Mouse (Mus musculus) MEL (cell line): ENCODE results near the gene Smc1b.

Experiments used
- CTCF ChIP-seq, 3 experiments: IDR thresholded peaks in 2 of 3; conservative IDR thresholded peaks in 1 of 3; 2 replicates each; pipeline ENCODE4 v1.5.1; 2011 to 2012; ENCODE audit warnings: low read length in 3 of 3, low read depth in 2 of 3, mild to moderate bottlenecking in 2 of 3, improper control_type of control experiment in 1 of 3, inconsistent platforms in 1 of 3, mixed read lengths in 1 of 3, moderate library complexity in 1 of 3; ENCODE audit not compliant: control insufficient read depth in 1 of 3, insufficient read depth in 1 of 3, poor library complexity in 1 of 3, severe bottlenecking in 1 of 3
- EP300 ChIP-seq, 2 experiments: IDR thresholded peaks; 2 replicates each; pipeline ENCODE4 v1.6.1; 2011; ENCODE audit warnings: improper control_type of control experiment in 2 of 2, low read length in 2 of 2, low read depth in 1 of 2, mild to moderate bottlenecking in 1 of 2
- GABPA ChIP-seq: IDR thresholded peaks from 2 replicates; pipeline ENCODE4 v1.6.1; 2012; ENCODE audit warnings: low read depth, mild to moderate bottlenecking, inconsistent platforms, low read length, improper control_type of control experiment, moderate library complexity
- GATA1 ChIP-seq: IDR thresholded peaks from 2 replicates; pipeline ENCODE4 v1.6.1; 2011; ENCODE audit warnings: low read depth, low read length, improper control_type of control experiment
- NELFE ChIP-seq: IDR thresholded peaks from 2 replicates; pipeline ENCODE4 v1.6.1; 2011; ENCODE audit warnings: low read depth, low read length, improper control_type of control experiment
- POLR2A ChIP-seq, 2 experiments: IDR thresholded peaks; 2 replicates each; pipeline ENCODE4 v1.6.1; 2011 to 2012; ENCODE audit warnings: low read length in 2 of 2, mild to moderate bottlenecking in 2 of 2, control low read depth in 1 of 2, improper control_type of control experiment in 1 of 2, low read depth in 1 of 2, moderate library complexity in 1 of 2; ENCODE audit not compliant: control insufficient read depth in 1 of 2, insufficient read depth in 1 of 2, poor library complexity in 1 of 2
- POLR2AphosphoS2 ChIP-seq: IDR thresholded peaks from 2 replicates; pipeline ENCODE4 v1.6.1; 2011; ENCODE audit warnings: low read length, improper control_type of control experiment
- RAD21 ChIP-seq: IDR thresholded peaks from 2 replicates; pipeline ENCODE4 v1.6.1; 2011; ENCODE audit warnings: mild to moderate bottlenecking, low read depth, low read length, improper control_type of control experiment
- RCOR1 ChIP-seq: IDR thresholded peaks from 2 replicates; pipeline ENCODE4 v1.6.1; 2012; ENCODE audit warnings: low read depth, mild to moderate bottlenecking, inconsistent platforms, low read length, improper control_type of control experiment
- TAL1 ChIP-seq: IDR thresholded peaks from 2 replicates; pipeline ENCODE4 v1.6.1; 2012; ENCODE audit warnings: mild to moderate bottlenecking, inconsistent platforms, low read length, moderate library complexity, mixed read lengths
- UBTF ChIP-seq: IDR thresholded peaks from 2 replicates; pipeline ENCODE4 v1.6.1; 2012; ENCODE audit warnings: low read depth, mild to moderate bottlenecking, inconsistent platforms, low read length, improper control_type of control experiment, moderate library complexity, borderline replicate concordance; ENCODE audit not compliant: insufficient read depth
- ZMIZ1 ChIP-seq: IDR thresholded peaks from 2 replicates; pipeline ENCODE4 v1.6.1; 2012; ENCODE audit warnings: low read depth, mild to moderate bottlenecking, inconsistent platforms, low read length, improper control_type of control experiment, moderate library complexity
- ZNF384 ChIP-seq: IDR thresholded peaks from 2 replicates; pipeline ENCODE4 v1.6.1; 2012; ENCODE audit warnings: low read depth, mild to moderate bottlenecking, inconsistent platforms, low read length, improper control_type of control experiment

- TF ChIP-seq CTCF (IDR thresholded peaks at IDR 0.05 in 2 of 3, conservative IDR thresholded peaks at IDR 0.05 in 1 of 3; ENCODE audit: control insufficient read depth in 1 of 3, insufficient read depth in 1 of 3, low read depth in 2 of 3, low read length in 3 of 3, poor library complexity in 1 of 3, severe bottlenecking in 1 of 3) (no peak), POLR2A (IDR thresholded peaks at IDR 0.05; ENCODE audit: control insufficient read depth in 1 of 2, insufficient read depth in 1 of 2, low read depth in 1 of 2, low read length in 2 of 2, poor library complexity in 1 of 2) (peak; percentile 69 to 96), GATA1 (no peak), GABPA (no peak), UBTF (no peak), ZNF384 (0 out of 2 replicates have a peak, but pooled peaks have one; percentile 8), NELFE (peak; percentile 92), EP300 (IDR thresholded peaks at IDR 0.05; ENCODE audit: low read depth in 1 of 2, low read length in 2 of 2) (peak in 1 of 2 experiments; percentile 40; a peak in 1 of 4 replicates), TAL1 (no peak), POLR2AphosphoS2 (peak; percentile 86), RAD21 (no peak), ZMIZ1 (peak; percentile 60; the same call in 1 of the 2 replicates), RCOR1 (0 out of 2 replicates have a peak, but pooled peaks have one; percentile 18)
Measured at GRCm38 (mm10) chr15:85036566-85037342, 95.0 kb downstream of the Smc1b start.
